Mouse (Mus musculus) thymus, postnatal 14 days (tissue): ENCODE measurements at regions not wholly inside any gene's neighbourhood (a gene's known extent, or its start where the extent isn't known, plus 50 kb on each side); places are given as distances from the start of the nearest gene placed in this dataset.

Experiments used
- DNase-seq: peaks from one replicate; pipeline ENCODE4 v3.0.0; 2021

- DNase-seq, result peak; percentile 54
Measured at GRCm38 (mm10) chr15:57644331-57644953, 167.0 kb upstream of the Slc22a22 start.

GRCm38 (mm10) chr15:57639115-57639514 is 161.7 kb upstream of the Slc22a22 start:
- no peak for DNase-seq

- no peak for DNase-seq
Measured at GRCm38 (mm10) chr15:57633067-57633466, 155.6 kb upstream of the Slc22a22 start.

- DNase-seq, result no peak
Measured at GRCm38 (mm10) chr15:57632537-57632936, 155.1 kb upstream of the Slc22a22 start.

GRCm38 (mm10) chr15:57618466-57618865 is 141.0 kb upstream of the Slc22a22 start:
- DNase-seq, result no peak

GRCm38 (mm10) chr15:57616880-57617391 is 139.5 kb upstream of the Slc22a22 start:
- DNase-seq, result no peak

GRCm38 (mm10) chr15:57610006-57610405 is 132.6 kb upstream of the Slc22a22 start:
- no peak for DNase-seq

- DNase-seq, result no peak
Measured at GRCm38 (mm10) chr15:57608519-57608918, 131.1 kb upstream of the Slc22a22 start.

- DNase-seq, result peak; percentile 66
Measured at GRCm38 (mm10) chr15:57600562-57600961, 123.1 kb upstream of the Slc22a22 start.

GRCm38 (mm10) chr15:57593326-57594004 is 116.0 kb upstream of the Slc22a22 start:
- no peak for DNase-seq

- DNase-seq, result no peak
Measured at GRCm38 (mm10) chr15:57590597-57591219, 113.3 kb upstream of the Slc22a22 start.

GRCm38 (mm10) chr15:57589404-57590377 is 112.3 kb upstream of the Slc22a22 start:
- DNase-seq, result no peak

GRCm38 (mm10) chr15:57585411-57585810 is 108.0 kb upstream of the Slc22a22 start:
- DNase-seq, result no peak

GRCm38 (mm10) chr15:57584498-57584897 is 107.1 kb upstream of the Slc22a22 start:
- no peak for DNase-seq

GRCm38 (mm10) chr15:57581266-57581665 is 103.8 kb upstream of the Slc22a22 start:
- DNase-seq, result no peak

- DNase-seq, result no peak
Measured at GRCm38 (mm10) chr15:57578794-57579193, 101.4 kb upstream of the Slc22a22 start.

GRCm38 (mm10) chr15:57574080-57574618 is 96.7 kb upstream of the Slc22a22 start:
- DNase-seq, result no peak

GRCm38 (mm10) chr15:57572460-57572859 is 95.0 kb upstream of the Slc22a22 start:
- DNase-seq, result no peak

GRCm38 (mm10) chr15:57568006-57568630 is 90.7 kb upstream of the Slc22a22 start:
- DNase-seq, result no peak

GRCm38 (mm10) chr15:57547154-57547553 is 69.7 kb upstream of the Slc22a22 start:
- no peak for DNase-seq

GRCm38 (mm10) chr15:57545141-57545540 is 67.7 kb upstream of the Slc22a22 start:
- DNase-seq, result no peak

- DNase-seq, result no peak
Measured at GRCm38 (mm10) chr15:57543985-57544384, 66.6 kb upstream of the Slc22a22 start.
